Mouse (Mus musculus) cerebellum, adult 11-12 months (tissue): ENCODE results near the gene Gm9736.
"Not testable (repeated sequence)": the region's sequence is repeated elsewhere in the genome, so short reads cannot be mapped to it uniquely, and the experiment has no call there.

Experiments
- DNase-seq: peaks from one replicate; pipeline ENCODE4 v3.0.0; 2022

The Gm9736 gene

GRCm38 (mm10) chr10:77751254-77751653 lies at the start of gene Gm9736:
TSS of gene Gm9736 (minus strand) at chr10:77751354.
- DNase-seq, result not testable (repeated sequence)

- DNase-seq, result no peak
Measured at GRCm38 (mm10) chr10:77798921-77799508, 47.9 kb upstream of the Gm9736 start, which contains the start of gene Gm19668. TSS of gene Gm19668 (minus strand) at chr10:77799133.

DNA sequence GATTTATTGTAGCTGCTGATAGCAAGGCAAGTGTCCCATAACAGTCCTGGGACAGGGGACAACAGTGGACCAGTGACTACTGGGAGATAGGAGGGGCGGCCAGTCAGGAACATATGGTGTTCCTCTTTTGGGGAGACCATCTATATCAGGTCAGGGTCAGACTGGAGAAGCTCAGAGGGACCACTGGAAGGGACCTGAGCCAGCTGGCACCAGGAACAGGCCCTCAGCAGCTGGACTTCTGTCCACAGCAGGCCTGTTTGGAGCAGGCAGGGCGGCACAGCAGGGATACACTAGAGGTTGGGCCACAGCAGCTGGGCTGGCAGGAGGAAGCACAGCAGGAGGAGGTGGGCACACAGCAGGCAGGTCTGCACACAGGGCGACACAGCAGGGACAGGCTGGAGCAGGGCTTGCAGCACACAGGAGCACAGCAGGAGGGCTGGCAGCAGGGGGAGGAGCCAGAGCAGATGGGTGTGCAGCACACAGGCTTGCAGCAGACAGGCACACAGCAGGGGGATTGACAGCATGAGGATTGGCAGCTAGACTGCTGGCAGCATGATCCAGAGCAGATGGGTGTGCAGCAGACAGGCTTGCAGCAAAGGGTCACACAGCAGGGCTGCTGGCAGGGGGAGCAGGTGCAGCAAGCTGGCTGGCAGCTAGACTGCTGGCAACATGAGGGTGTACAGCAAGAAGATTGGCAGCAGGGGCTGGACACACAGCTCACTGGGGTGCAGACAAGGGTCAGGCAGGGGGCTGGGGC lies 47.2 kb upstream of the Gm9736 start:
- peak; percentile 48 for DNase-seq

DNA sequence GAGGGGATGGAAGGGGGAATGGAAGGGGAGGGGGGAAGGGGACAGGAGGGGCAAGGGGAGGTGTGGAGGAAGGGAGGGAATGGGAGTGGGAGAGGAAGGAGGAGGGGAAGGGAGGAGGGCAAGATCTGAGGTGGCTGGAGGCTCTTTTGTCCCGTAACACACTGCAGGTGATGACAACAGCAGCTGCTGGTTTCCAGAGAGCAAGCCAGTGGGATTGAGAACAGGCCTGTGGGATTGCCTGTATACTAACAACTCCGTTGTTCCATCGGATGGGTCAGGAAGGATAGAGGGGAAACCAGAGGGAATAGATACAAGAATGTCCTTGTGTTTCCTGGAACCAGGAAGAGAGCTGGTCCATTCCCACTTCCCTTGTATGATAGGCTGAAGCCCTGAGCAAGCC lies 46.5 kb upstream of the Gm9736 start:
- no peak for DNase-seq

GRCm38 (mm10) chr10:77794976-77795375 lies 43.8 kb upstream of the Gm9736 start, which contains the start of gene Gm9639:
TSS of gene Gm9639 (minus strand) at chr10:77795076.
- DNase-seq, result no peak

DNA sequence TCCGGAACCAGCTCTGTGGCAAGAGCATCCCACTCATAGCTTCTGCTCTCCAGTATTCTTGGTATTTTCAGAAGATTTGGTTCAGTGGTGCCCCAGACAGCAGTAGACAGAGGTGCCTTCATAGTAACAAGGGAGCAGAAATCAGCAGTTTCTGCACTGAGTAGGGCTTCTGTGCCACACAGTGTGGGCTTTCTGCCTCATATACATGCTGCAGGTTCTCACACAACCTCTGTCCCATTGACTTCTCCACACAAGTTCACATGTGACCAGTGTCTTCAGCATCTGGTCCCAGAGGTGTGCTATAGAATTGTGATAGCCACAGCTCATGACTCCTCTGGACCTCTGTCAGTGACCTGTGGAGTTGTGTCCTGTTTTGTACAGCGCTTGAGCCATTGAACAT lies 37.5 kb upstream of the Gm9736 start:
- no peak for DNase-seq

DNA sequence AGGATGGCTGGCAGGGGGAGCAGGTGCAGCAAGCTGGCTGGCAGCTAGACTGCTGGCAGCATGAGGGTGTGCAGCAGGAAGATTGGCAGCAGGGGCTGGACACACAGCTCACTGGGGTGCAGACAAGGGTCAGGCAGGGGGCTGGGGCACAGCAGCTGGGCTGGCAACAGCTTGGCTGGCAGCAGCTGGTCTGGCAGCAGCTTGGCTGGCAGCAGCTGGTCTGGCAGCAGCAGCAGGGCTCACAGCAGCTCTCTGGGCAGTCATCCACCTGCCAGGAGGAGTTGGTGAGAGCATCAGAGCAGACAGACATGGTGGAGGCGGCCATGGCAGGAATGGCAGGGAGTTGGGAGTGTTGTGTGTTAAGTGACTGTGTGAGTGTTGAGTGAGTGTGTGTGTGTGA lies 36.7 kb upstream of the Gm9736 start, which contains the start of gene Gm7137:
Gene Gm7137, minus strand, starts transcription at position 325 of the 400 bp plus-strand sequence.
- DNase-seq, result not testable (repeated sequence)

GRCm38 (mm10) chr10:77783396-77783795 lies 32.2 kb upstream of the Gm9736 start:
- DNase-seq, result not testable (repeated sequence)

DNA sequence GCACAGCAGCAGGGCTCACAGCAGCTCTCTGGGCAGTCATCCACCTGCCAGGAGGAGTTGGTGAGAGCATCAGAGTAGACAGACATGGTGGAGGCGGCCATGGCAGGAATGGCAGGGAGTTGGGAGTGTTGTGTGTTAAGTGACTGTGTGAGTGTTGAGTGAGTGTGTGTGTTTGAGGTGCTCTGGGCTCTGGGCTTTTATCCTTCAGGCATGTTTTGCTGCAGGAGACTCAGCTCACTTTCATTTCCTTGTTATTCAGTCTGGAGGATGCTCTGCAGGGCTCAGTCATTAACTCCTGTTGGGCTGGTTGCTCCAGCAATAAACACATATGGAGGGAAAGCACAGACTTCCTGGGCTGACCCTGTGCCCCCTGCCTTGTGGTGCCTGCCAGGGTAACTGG lies 31.3 kb upstream of the Gm9736 start, which contains the start of gene Gm3250:
Gene Gm3250, minus strand, starts transcription at position 101 of the 400 bp plus-strand sequence.
- not testable (repeated sequence) for DNase-seq

GRCm38 (mm10) chr10:77776844-77777243 lies 25.7 kb upstream of the Gm9736 start, which contains the start of gene Gm7138:
TSS of gene Gm7138 (minus strand) at chr10:77776944.
- not testable (repeated sequence) for DNase-seq

- DNase-seq, result not testable (repeated sequence)
Measured at GRCm38 (mm10) chr10:77772142-77772541, 21.0 kb upstream of the Gm9736 start.

GRCm38 (mm10) chr10:77771225-77771624 lies 20.1 kb upstream of the Gm9736 start, which contains the start of gene Gm3238:
TSS of gene Gm3238 (minus strand) at chr10:77771325.
- not testable (repeated sequence) for DNase-seq

GRCm38 (mm10) chr10:77769727-77770126 lies 18.6 kb upstream of the Gm9736 start:
- DNase-seq, result no peak

DNA sequence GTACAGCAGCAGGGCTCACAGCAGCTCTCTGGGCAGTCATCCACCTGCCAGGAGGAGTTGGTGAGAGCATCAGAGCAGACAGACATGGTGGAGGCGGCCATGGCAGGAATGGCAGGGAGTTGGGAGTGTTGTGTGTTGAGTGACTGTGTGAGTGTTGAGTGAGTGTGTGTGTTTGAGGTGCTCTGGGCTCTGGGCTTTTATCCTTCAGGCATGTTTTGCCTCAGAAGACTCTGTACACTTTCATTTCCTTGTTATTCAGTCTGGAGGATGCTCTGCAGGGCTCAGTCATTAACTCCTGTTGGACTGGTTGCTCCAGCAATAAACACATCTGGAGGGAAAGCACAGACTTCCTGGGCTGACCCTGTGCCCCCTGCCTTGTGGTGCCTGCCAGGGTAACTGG lies 8.4 kb upstream of the Gm9736 start, which contains the start of gene Gm3233:
Gene Gm3233, minus strand, starts transcription at position 101 of the 400 bp plus-strand sequence.
- not testable (repeated sequence) for DNase-seq

GRCm38 (mm10) chr10:77753448-77753847 lies 2.3 kb upstream of the Gm9736 start:
- DNase-seq, result no peak

- not testable (repeated sequence) for DNase-seq
Measured at GRCm38 (mm10) chr10:77752312-77752711, 1.2 kb upstream of the Gm9736 start.

GRCm38 (mm10) chr10:77750686-77751085 lies 468 bp downstream of the Gm9736 start:
- DNase-seq, result peak; percentile 41

DNA sequence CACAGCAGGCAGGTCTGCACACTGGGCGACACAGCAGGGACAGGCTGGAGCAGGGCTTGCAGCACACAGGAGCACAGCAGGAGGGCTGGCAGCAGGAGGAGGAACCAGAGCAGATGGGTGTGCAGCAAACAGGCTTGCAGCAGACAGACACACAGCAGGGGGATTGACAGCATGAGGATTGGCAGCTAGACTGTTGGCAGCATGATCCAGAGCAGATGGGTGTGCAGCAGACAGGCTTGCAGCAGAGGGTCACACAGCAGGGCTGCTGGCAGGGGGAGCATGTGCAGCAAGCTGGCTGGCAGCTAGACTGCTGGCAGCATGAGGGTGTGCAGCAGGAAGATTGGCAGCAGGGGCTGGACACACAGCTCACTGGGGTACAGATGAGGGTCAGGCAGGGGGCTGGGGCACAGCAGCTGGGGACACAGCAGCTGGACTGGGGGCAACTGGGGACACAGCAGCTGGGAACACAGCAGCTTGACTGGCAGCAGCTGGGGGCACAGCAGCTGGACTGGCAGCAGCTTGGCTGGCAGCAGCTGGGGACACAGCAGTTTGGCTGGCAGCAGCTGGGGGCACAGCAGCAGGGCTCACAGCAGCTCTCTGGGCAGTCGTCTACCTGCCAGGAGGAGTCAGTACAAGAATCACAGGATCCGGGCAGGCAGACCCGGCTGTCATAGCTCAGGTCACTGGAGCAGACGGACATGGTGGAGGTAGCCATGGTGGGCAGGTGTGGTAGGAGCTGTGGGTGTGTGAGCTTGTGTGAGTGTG lies 9.0 kb downstream of the Gm9736 start, which contains the start of gene Gm18596:
Gene Gm18596, minus strand, starts transcription at position 715 of the 765 bp plus-strand sequence.
- peak; percentile 18 for DNase-seq

DNA sequence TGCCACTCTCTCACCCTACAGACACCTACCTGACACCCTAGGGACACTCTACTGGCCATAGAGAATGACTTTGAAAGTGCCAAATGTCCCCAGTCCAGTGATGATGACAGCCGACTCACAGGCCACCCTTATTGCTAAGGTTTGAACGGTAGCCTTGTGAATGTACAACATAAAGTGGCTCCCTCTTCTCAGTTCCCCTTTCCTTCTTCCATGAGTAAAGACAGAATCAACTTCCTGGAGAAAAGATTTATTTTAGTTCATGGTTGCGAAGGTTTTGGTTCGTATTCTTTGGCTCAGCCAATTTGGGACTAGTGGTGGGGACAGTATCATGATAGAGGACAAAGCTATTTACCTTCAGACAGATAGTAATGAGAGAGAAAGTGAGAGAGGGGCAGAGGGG lies 12.2 kb downstream of the Gm9736 start:
- no peak for DNase-seq

- DNase-seq, result no peak
Measured at GRCm38 (mm10) chr10:77735928-77736327, 15.2 kb downstream of the Gm9736 start.

- no peak for DNase-seq
Measured at GRCm38 (mm10) chr10:77729241-77729640, 21.9 kb downstream of the Gm9736 start.

DNA sequence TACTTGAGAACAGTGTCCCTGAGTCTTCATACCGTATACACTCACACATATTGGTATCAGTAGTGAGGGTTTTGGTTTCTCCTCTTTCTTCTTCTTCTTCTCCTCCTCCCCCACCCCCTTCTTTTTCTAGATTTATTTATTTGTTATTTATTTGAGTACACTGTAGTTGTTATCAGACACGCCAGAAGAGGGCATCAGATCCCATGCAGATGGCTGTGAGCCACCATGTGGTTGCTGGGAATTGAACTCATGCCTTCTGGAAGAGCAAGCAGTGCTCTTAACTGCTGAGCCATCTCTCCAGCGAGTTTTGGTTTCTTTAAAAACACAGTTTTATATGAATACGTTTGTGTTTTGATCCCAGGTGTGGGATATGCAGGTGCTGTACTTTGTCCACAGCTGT lies 22.9 kb downstream of the Gm9736 start:
- no peak for DNase-seq

DNA sequence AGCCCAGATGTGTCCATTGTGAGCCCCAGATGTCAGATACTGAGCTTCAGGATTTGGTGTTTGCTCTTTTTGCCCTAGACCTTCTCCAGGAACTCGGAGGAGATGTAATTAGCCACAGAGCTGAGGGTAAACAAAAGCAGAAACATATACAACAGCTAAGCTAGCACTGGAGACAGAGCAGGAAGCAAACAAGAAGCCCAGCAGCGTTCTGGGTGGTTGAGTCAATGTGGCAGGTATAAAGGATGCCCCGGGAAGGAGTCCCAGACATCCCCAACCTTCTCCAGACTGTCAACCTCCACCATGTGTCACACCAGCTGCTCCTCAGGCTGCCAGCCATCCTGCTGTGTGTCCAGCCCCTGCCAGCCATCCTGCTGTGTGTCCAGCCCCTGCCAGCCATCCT lies 25.0 kb downstream of the Gm9736 start, which contains the start of gene Gm10100:
Gene Gm10100, plus strand, starts transcription at position 301 of the 400 bp plus-strand sequence.
- DNase-seq, result peak; percentile 6
